8 mouse cellular contexts compared by ENCODE assay signal in the genomic region with DNA sequence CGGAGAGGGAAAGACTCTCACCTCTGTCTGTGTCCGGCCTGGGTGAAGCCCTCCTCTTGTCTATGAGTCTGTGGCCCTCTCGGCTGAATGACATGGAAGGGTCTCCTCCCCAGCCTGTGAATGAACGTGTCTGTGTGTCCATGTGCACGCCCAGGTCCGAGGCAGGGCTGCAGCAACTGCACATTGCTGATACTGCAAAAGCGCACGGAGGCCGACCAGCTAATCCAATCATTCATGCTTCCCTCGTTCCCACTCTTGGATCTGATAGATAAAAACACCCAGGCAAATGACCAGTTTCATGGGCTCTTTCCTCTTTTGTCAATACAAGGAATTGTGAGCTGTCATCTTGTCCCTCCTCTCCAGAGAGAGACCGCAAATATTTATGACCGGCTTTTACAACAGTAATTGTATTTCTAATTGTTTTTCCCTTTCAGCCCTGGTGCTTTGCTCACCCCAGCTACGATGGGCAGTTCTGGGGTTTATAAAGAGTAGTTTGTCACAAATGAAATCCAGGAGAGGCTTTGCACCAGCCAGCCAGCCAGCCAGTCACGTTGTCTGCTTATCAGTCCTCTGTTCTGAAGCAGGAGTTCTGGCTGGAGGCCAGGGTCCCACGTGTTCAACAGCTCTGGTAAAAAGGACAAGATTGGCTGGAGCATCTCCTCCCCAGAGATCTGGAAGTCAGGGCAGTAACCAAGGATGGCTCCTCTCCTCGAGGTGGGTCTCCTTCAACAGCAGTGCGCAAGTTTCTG.
DNase-seq lines count a peak whose midpoint lies in the region; ATAC-seq and TF ChIP-seq lines count a peak whose summit lies in the region.

No protein-coding gene starts in this region.

- no peaks in the 10 kb centered on the region for H3K27me3 ChIP-seq in midbrain, embryonic 13.5 days
- H3K27me3 ChIP-seq in midbrain, embryonic 11.5 days (ENCODE audit: control insufficient read depth, insufficient read depth, low read length), result no peaks in the 10 kb centered on the region
- H3K27me3 ChIP-seq in forebrain, embryonic 13.5 days, result no peaks in the 10 kb centered on the region
- H3K27me3 ChIP-seq in hindbrain, postnatal 0 days (ENCODE audit: insufficient read depth, low read length), result no peaks in the 10 kb centered on the region

- peak; percentile 48; the same call in 1 of the 2 replicates for ATAC-seq in midbrain, embryonic 13.5 days
- ATAC-seq in midbrain, embryonic 11.5 days (ENCODE audit: low FRiP score), result no peak
- no peak for ATAC-seq in forebrain, embryonic 13.5 days
- ATAC-seq in hindbrain, postnatal 0 days, result peak; percentile 67

- H3K4me1 ChIP-seq in midbrain, embryonic 13.5 days (replicated peaks), result peaks cover 11% of the 10 kb centered on the region
- H3K4me1 ChIP-seq in midbrain, embryonic 11.5 days (ENCODE audit: control insufficient read depth, insufficient read depth, low read length), result peaks cover 3% of the 10 kb centered on the region; the same call in 1 of the 2 replicates
- H3K4me1 ChIP-seq in forebrain, embryonic 13.5 days, result peaks cover 17% of the 10 kb centered on the region
- peaks cover 18% of the 10 kb centered on the region for H3K4me1 ChIP-seq in hindbrain, postnatal 0 days (ENCODE audit: insufficient read depth, low read length)

- H3K4me2 ChIP-seq in midbrain, embryonic 13.5 days (replicated peaks), result no peak overlapping the region; the same call in 1 of the 2 replicates
- no peak overlapping the region for H3K4me2 ChIP-seq in midbrain, embryonic 11.5 days
- H3K4me2 ChIP-seq in forebrain, embryonic 13.5 days, result 0 out of 2 replicates have a peak overlapping the region, but pooled peaks have one; percentile 22
- H3K4me2 ChIP-seq in hindbrain, postnatal 0 days (ENCODE audit: low read depth, low read length), result 0 out of 2 replicates have a peak overlapping the region, but pooled peaks have one; percentile 17

- DNase-seq in embryo, embryonic 10.5 days (ENCODE audit: low spot score), result peak; percentile 28
- DNase-seq in embryo, embryonic 9.5 days (ENCODE audit: extremely low spot score), result no peak
- DNase-seq in midbrain, embryonic 11.5 days (ENCODE audit: low spot score, missing footprints), result no peak
- peak; percentile 82 for DNase-seq in hindbrain, postnatal 0 days (ENCODE audit: low spot score)
- no peak for DNase-seq in gastrocnemius, postnatal 25 days
- no peak for DNase-seq in thymus, adult 18-20 months

- H3K9me3 ChIP-seq in midbrain, embryonic 13.5 days, result no peaks in the 10 kb centered on the region
- H3K9me3 ChIP-seq in midbrain, embryonic 11.5 days (ENCODE audit: control insufficient read depth, low read length), result no peaks in the 10 kb centered on the region
- no peaks in the 10 kb centered on the region for H3K9me3 ChIP-seq in forebrain, embryonic 13.5 days (replicated peaks)
- H3K9me3 ChIP-seq in hindbrain, postnatal 0 days (ENCODE audit: low read length), result no peaks in the 10 kb centered on the region

- 0 out of 2 replicates have a peak overlapping the region, but pooled peaks have one; percentile 4 for H3K27ac ChIP-seq in midbrain, embryonic 13.5 days
- no peak overlapping the region for H3K27ac ChIP-seq in midbrain, embryonic 11.5 days (ENCODE audit: low read depth, low read length)
- no peak overlapping the region; the same call in 1 of the 2 replicates for H3K27ac ChIP-seq in forebrain, embryonic 13.5 days
- peak overlapping the region; percentile 68 for H3K27ac ChIP-seq in hindbrain, postnatal 0 days

- TF ChIP-seq CTCF in hindbrain, postnatal 0 days (IDR thresholded peaks at IDR 0.05; ENCODE audit: low read depth), result no peak

- H3K36me3 ChIP-seq in midbrain, embryonic 13.5 days, result no peaks in the 10 kb centered on the region
- no peaks in the 10 kb centered on the region for H3K36me3 ChIP-seq in midbrain, embryonic 11.5 days (ENCODE audit: control insufficient read depth, insufficient read depth, low read length)
- H3K36me3 ChIP-seq in forebrain, embryonic 13.5 days (ENCODE audit: poor library complexity, severe bottlenecking), result no peaks in the 10 kb centered on the region
- H3K36me3 ChIP-seq in hindbrain, postnatal 0 days (ENCODE audit: insufficient read depth, low read length), result no peaks in the 10 kb centered on the region

- 31% methylated on average over 17 of the region's 17 CpGs for WGBS in midbrain, embryonic 13.5 days
- WGBS in midbrain, embryonic 11.5 days, result 50% methylated on average over 17 of the region's 17 CpGs
- WGBS in forebrain, embryonic 13.5 days, result 30% methylated on average over 17 of the region's 17 CpGs
- 38% methylated on average over 17 of the region's 17 CpGs for WGBS in hindbrain, postnatal 0 days

- H3K4me3 ChIP-seq in midbrain, embryonic 13.5 days (replicated peaks), result no peak overlapping the region
- H3K4me3 ChIP-seq in midbrain, embryonic 11.5 days (ENCODE audit: low read depth, low read length), result no peak overlapping the region
- no peak overlapping the region for H3K4me3 ChIP-seq in forebrain, embryonic 13.5 days
- no peak overlapping the region for H3K4me3 ChIP-seq in hindbrain, postnatal 0 days (ENCODE audit: low read length)

- no peak overlapping the region for H3K9ac ChIP-seq in midbrain, embryonic 13.5 days (replicated peaks)
- no peak overlapping the region for H3K9ac ChIP-seq in midbrain, embryonic 11.5 days (ENCODE audit: low read length)
- no peak overlapping the region for H3K9ac ChIP-seq in forebrain, embryonic 13.5 days
- H3K9ac ChIP-seq in hindbrain, postnatal 0 days (replicated peaks; ENCODE audit: low read length), result no peak overlapping the region

Comparison
In these comparisons a context has a peak if more than half of its experiments do, and no peak if none do; other contexts are left out.
1. DNase-seq: peak in embryo, embryonic 10.5 days (single experiment) and hindbrain, postnatal 0 days (single experiment); none in embryo, embryonic 9.5 days (single experiment), midbrain, embryonic 11.5 days (single experiment), gastrocnemius, postnatal 25 days (single experiment) and thymus, adult 18-20 months (0 of 2).
2. ATAC-seq: peak in midbrain, embryonic 13.5 days (single experiment) and hindbrain, postnatal 0 days (single experiment); none in midbrain, embryonic 11.5 days (single experiment) and forebrain, embryonic 13.5 days (single experiment).
3. H3K27ac ChIP-seq: peak in midbrain, embryonic 13.5 days (single experiment) and hindbrain, postnatal 0 days (single experiment); none in midbrain, embryonic 11.5 days (single experiment) and forebrain, embryonic 13.5 days (single experiment).
4. H3K4me2 ChIP-seq: peak in forebrain, embryonic 13.5 days (single experiment) and hindbrain, postnatal 0 days (single experiment); none in midbrain, embryonic 13.5 days (single experiment) and midbrain, embryonic 11.5 days (single experiment).